Mouse (Mus musculus): ENCODE measurements around the gene BC037034. TPM values are rescaled to one million over a fixed set of nuclear protein-coding genes. Genes with fewer than 3 reads are reported as not detected.

Gene BC037034
- polyA plus RNA-seq (2017; shearing (Covaris generic)): 20.1 TPM

GRCm38 (mm10) chr5:138263260-138264206, at the start of gene BC037034:
BC037034 (minus strand) TSS chr5:138264033.

GRCm38 (mm10) chr5:138279585-138280424, 16.0 kb upstream of the BC037034 start, which contains the start of the genes Gm43720, Gpc2 and Stag3:
Gm43720 (minus strand) TSS chr5:138279958.
Gpc2 (minus strand) TSS chr5:138280005.
Stag3 (plus strand) TSS chr5:138280240.

GRCm38 (mm10) chr5:138272409-138272923, 8.6 kb upstream of the BC037034 start, which contains the start of gene Gal3st4:
Gal3st4 (minus strand) TSS chr5:138272840.

DNA sequence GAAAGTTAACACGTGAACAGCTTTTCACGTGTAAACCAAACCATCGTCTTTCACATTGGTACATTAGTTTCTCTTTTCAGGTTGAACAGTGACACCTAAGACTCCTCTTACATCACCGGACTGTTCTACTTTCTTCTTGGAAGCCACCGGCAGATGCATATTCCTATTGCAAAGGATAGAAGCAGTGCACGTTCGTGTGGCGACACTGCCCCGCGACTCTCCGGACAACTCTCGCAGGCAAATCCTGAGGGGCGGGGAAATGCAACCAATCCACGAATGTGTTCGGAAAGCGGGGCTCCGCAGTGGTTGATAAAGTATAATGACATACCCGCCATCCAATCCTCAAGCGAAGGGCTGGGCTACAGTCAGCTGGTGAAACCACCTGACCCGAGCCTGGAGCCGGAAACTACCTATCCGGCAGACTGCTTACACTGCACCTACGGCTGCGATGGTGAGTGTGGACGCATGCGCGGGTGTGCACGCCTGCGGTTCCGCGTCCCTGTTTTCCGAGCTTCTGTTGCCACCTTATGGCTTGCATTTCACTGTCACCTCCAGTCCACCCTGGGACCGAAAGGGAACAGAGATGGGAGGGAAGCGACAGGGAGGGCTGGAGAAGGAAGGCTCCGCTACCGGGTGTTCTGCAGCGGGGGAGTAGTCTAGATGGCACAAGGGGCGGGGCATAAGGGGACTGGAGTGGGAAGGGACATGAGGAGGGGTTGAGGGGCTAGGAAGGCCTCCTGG, 8.3 kb downstream of the BC037034 start, which contains the start of gene Lamtor4:
TSS of gene Lamtor4 (plus strand) at position 130 of the 741 bp plus-strand sequence.

GRCm38 (mm10) chr5:138225700-138226099, 38.1 kb downstream of the BC037034 start, which contains the start of gene Nxpe5:
Nxpe5 (plus strand) TSS chr5:138225898.

Other genes with a start within 250 kb of the BC037034 start
- gene Smok3a, start 242.8 kb downstream of the BC037034 start, polyA plus RNA-seq (2017; shearing (Covaris generic)): 0.34 TPM
- gene Smok3b, start 242.6 kb downstream of the BC037034 start, polyA plus RNA-seq (2017; shearing (Covaris generic)): not detected
- not detected for gene Smok3c, start 210.8 kb downstream of the BC037034 start, polyA plus RNA-seq (2017; shearing (Covaris generic))
- gene Zkscan1, start 178.9 kb downstream of the BC037034 start, polyA plus RNA-seq (2017; shearing (Covaris generic)): 14.8 TPM
- gene Zscan21, start 147.1 kb downstream of the BC037034 start, polyA plus RNA-seq (2017; shearing (Covaris generic)): 25.6 TPM
- 6.5 TPM for gene Zfp113, start 108.3 kb downstream of the BC037034 start, polyA plus RNA-seq (2017; shearing (Covaris generic))
- gene Cops6, start 103.0 kb downstream of the BC037034 start, polyA plus RNA-seq (2017; shearing (Covaris generic)): 120 TPM
- gene Ap4m1, start 92.0 kb downstream of the BC037034 start, polyA plus RNA-seq (2017; shearing (Covaris generic)): 7.1 TPM
- gene Mcm7, start 91.6 kb downstream of the BC037034 start, polyA plus RNA-seq (2017; shearing (Covaris generic)): 54.5 TPM
- 30.8 TPM for gene Taf6, start 76.6 kb downstream of the BC037034 start, polyA plus RNA-seq (2017; shearing (Covaris generic))
- gene Cnpy4, start 76.5 kb downstream of the BC037034 start, polyA plus RNA-seq (2017; shearing (Covaris generic)): 13.4 TPM
- not detected for gene Mblac1, start 69.7 kb downstream of the BC037034 start, polyA plus RNA-seq (2017; shearing (Covaris generic))
- gene Nxpe5, start 38.1 kb downstream of the BC037034 start, polyA plus RNA-seq (2017; shearing (Covaris generic)): not detected
- 32.6 TPM for gene Lamtor4, start 8.6 kb downstream of the BC037034 start, polyA plus RNA-seq (2017; shearing (Covaris generic))
- not detected for gene Gal3st4, start 8.8 kb upstream of the BC037034 start, polyA plus RNA-seq (2017; shearing (Covaris generic))
- gene Gm43720, start 15.9 kb upstream of the BC037034 start, polyA plus RNA-seq (2017; shearing (Covaris generic)): not detected
- 2.1 TPM for gene Gpc2, start 16.0 kb upstream of the BC037034 start, polyA plus RNA-seq (2017; shearing (Covaris generic))
- gene Stag3, start 16.2 kb upstream of the BC037034 start, polyA plus RNA-seq (2017; shearing (Covaris generic)): 0.75 TPM
- 2.5 TPM for gene Pvrig, start 77.9 kb upstream of the BC037034 start, polyA plus RNA-seq (2017; shearing (Covaris generic))
- gene Zfp157, start 177.4 kb upstream of the BC037034 start, polyA plus RNA-seq (2017; shearing (Covaris generic)): 7.1 TPM

Measured in effector memory CD4-positive, alpha-beta T cell, adult 5 months (primary cell).